Mouse (Mus musculus) G1E (cell line): ENCODE measurements around the gene Rasl11b. TPM values are rescaled to one million over a fixed set of nuclear protein-coding genes. Genes with fewer than 3 reads are reported as not detected.

ENCODE experiments used
- ATAC-seq: 2 replicates; pipeline ENCODE4 v1.8.0; 2016; ENCODE audit warnings: mild to moderate bottlenecking; ENCODE audit not compliant: insufficient number of reproducible peaks, poor library complexity, low FRiP score, severe bottlenecking; ENCODE audit errors: extremely low read depth
- DNase-seq: peaks from one replicate; pipeline ENCODE4 v3.0.0; 2012; ENCODE audit warnings: low spot score
- H3K27me3 ChIP-seq: 2 replicates; pipeline ENCODE4 v1.6.1; 2012; ENCODE audit warnings: mild to moderate bottlenecking, low read length, inconsistent platforms; ENCODE audit not compliant: insufficient read depth
- H3K36me3 ChIP-seq: replicated peaks from 2 replicates; pipeline ENCODE3; 2012; ENCODE audit warnings: mild to moderate bottlenecking, inconsistent platforms
- H3K4me1 ChIP-seq: 2 replicates; pipeline ENCODE4 v1.6.1; 2012; ENCODE audit warnings: low read depth, low read length, inconsistent platforms, mixed read lengths; ENCODE audit not compliant: insufficient read depth
- H3K4me3 ChIP-seq: 2 replicates; pipeline ENCODE4 v1.5.1; 2012; ENCODE audit warnings: low read depth, mild to moderate bottlenecking, inconsistent platforms, low read length, moderate library complexity, mixed read lengths
- H3K9me3 ChIP-seq: replicated peaks from 2 replicates; pipeline ENCODE4 v1.6.1; 2012; ENCODE audit warnings: inconsistent platforms
- CTCF ChIP-seq: IDR thresholded peaks from 2 replicates; pipeline ENCODE4 v1.5.1; 2012; ENCODE audit warnings: low read depth, low read length, inconsistent platforms, mixed read lengths
- GATA1 ChIP-seq: IDR thresholded peaks from 2 replicates; pipeline ENCODE4 v1.6.1; 2012; ENCODE audit warnings: borderline replicate concordance, low read length, inconsistent platforms, mixed read lengths
- GATA2 ChIP-seq: IDR thresholded peaks from 2 replicates; pipeline ENCODE4 v1.6.1; 2012; ENCODE audit warnings: low read depth, low read length, inconsistent platforms, borderline replicate concordance
- POLR2AphosphoS5 ChIP-seq: IDR thresholded peaks from 2 replicates; pipeline ENCODE4 v1.6.1; 2012; ENCODE audit warnings: low read depth, low read length, inconsistent platforms; ENCODE audit not compliant: insufficient replicate concordance
- TAL1 ChIP-seq: conservative IDR thresholded peaks from 2 replicates; pipeline ENCODE4 v1.6.1; 2012; ENCODE audit warnings: low read depth, low read length, inconsistent platforms, mixed read lengths
- polyA plus RNA-seq: library from polyadenylated mRNA; stranded (reverse); fragments of >175 nt; gene quantifications from 2 replicates; pipeline ENCODE4 v1.2.3, GENCODE M21; 2012
- total RNA-seq, 2 experiments: library from RNA; stranded (forward) in 1 of 2; stranded (reverse) in 1 of 2; fragments of 200-1000 nt in 1 of 2; fragments of >200 nt in 1 of 2; fragmentation: Nextera tagmentation in 1 of 2; gene quantifications; 2 replicates each; pipeline ENCODE4 v1.2.3; 2014 to 2017

The Rasl11b gene
- total and polyA plus RNA-seq, 3 experiments: 0.30 to 0.33 TPM; not detected in 1

GRCm38 (mm10) chr5:74229775-74230413 is 34.8 kb downstream of the Rasl11b start:
- no peaks in the 10 kb centered on the region for H3K9me3 ChIP-seq
- DNase-seq: no peak
- no peak for ATAC-seq
- no peaks in the 10 kb centered on the region for H3K4me1 ChIP-seq
- TF ChIP-seq POLR2AphosphoS5 (no peak), CTCF (no peak), GATA2 (no peak), TAL1 (no peak), GATA1 (no peak)
- peaks cover 5% of the 10 kb centered on the region for H3K36me3 ChIP-seq
- H3K4me3 ChIP-seq: no peak overlapping the region
- no peaks in the 10 kb centered on the region for H3K27me3 ChIP-seq

GRCm38 (mm10) chr5:74230525-74230924 is 35.4 kb downstream of the Rasl11b start:
- Histone ChIP-seq H3K4me3 (no peak overlapping the region), H3K4me1 (no peaks in the 10 kb centered on the region), H3K36me3 (peaks cover 5% of the 10 kb centered on the region), H3K27me3 (no peaks in the 10 kb centered on the region), H3K9me3 (no peaks in the 10 kb centered on the region)
- ATAC-seq (no peak), DNase-seq (no peak)
- no peak for TF ChIP-seq GATA2
- TF ChIP-seq GATA1: no peak
- no peak for TF ChIP-seq POLR2AphosphoS5
- TF ChIP-seq TAL1: no peak

- DNase-seq (no peak), ATAC-seq (no peak)
- H3K4me3 ChIP-seq: no peak overlapping the region
- no peaks in the 10 kb centered on the region for H3K27me3 ChIP-seq
- H3K36me3 ChIP-seq: peaks cover 7% of the 10 kb centered on the region
- no peaks in the 10 kb centered on the region for H3K9me3 ChIP-seq
- H3K4me1 ChIP-seq: no peaks in the 10 kb centered on the region
- TF ChIP-seq GATA2: no peak
- no peak for TF ChIP-seq TAL1
- TF ChIP-seq GATA1: no peak
- TF ChIP-seq CTCF: no peak
- no peak for TF ChIP-seq POLR2AphosphoS5
Observed at GRCm38 (mm10) chr5:74233808-74234207, 38.7 kb downstream of the Rasl11b start.

- no peak for ATAC-seq
- Histone ChIP-seq H3K36me3 (peaks cover 5% of the 10 kb centered on the region), H3K4me3 (no peak overlapping the region), H3K27me3 (no peaks in the 10 kb centered on the region), H3K9me3 (no peaks in the 10 kb centered on the region), H3K4me1 (no peaks in the 10 kb centered on the region)
- DNase-seq: no peak
- TF ChIP-seq GATA2 (no peak), CTCF (no peak), GATA1 (no peak), TAL1 (no peak), POLR2AphosphoS5 (no peak)
Observed at GRCm38 (mm10) chr5:74239369-74239768, 44.3 kb downstream of the Rasl11b start.

- Histone ChIP-seq H3K4me1 (no peaks in the 10 kb centered on the region), H3K27me3 (no peaks in the 10 kb centered on the region), H3K4me3 (no peak overlapping the region), H3K36me3 (peaks cover 4% of the 10 kb centered on the region), H3K9me3 (no peaks in the 10 kb centered on the region)
- ATAC-seq (no peak), DNase-seq (no peak)
- TF ChIP-seq POLR2AphosphoS5: no peak
- no peak for TF ChIP-seq CTCF
- no peak for TF ChIP-seq GATA2
- no peak for TF ChIP-seq TAL1
Observed at GRCm38 (mm10) chr5:74240298-74240697, 45.2 kb downstream of the Rasl11b start.

- no peak for ATAC-seq
- Histone ChIP-seq H3K4me1 (no peaks in the 10 kb centered on the region), H3K4me3 (no peak overlapping the region), H3K9me3 (no peaks in the 10 kb centered on the region), H3K36me3 (peaks cover 4% of the 10 kb centered on the region), H3K27me3 (no peaks in the 10 kb centered on the region)
- TF ChIP-seq GATA2 (no peak), TAL1 (no peak), GATA1 (no peak), CTCF (no peak), POLR2AphosphoS5 (no peak)
- DNase-seq: no peak
Observed at GRCm38 (mm10) chr5:74240926-74241680, 46.0 kb downstream of the Rasl11b start.

- peaks cover 2% of the 10 kb centered on the region for H3K36me3 ChIP-seq
- no peak overlapping the region for H3K4me3 ChIP-seq
- H3K9me3 ChIP-seq: no peaks in the 10 kb centered on the region
- DNase-seq (no peak), ATAC-seq (no peak)
- H3K4me1 ChIP-seq: no peaks in the 10 kb centered on the region
- TF ChIP-seq GATA1 (no peak), POLR2AphosphoS5 (no peak), TAL1 (no peak), GATA2 (no peak), CTCF (no peak)
- H3K27me3 ChIP-seq: no peaks in the 10 kb centered on the region
Observed at GRCm38 (mm10) chr5:74242654-74243053, 47.6 kb downstream of the Rasl11b start.
